Mouse (Mus musculus): ENCODE measurements at regions not wholly inside any gene's neighbourhood (a gene's known extent, or its start where the extent isn't known, plus 50 kb on each side); places are given as distances from the start of the nearest gene placed in this dataset.

DNA sequence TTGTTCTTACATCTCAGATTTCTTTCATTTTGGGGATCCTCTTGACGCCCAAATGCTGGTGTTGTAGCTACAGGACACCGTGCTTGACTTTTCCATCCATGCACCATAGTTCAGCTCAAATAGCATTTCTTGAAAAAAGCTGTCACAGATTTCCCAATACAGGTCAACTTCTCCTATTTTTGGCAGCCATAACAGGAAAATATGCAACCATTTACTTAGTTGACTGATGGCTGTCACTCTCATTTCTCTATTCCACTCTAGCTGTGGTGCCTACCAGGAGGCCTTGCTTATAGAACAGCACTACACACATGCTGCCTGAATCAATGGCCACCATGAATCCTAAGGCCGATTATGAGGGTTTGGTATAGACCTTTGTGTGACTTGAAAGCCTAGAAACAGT is 165.5 kb downstream of the Lmo4 start:
- Histone ChIP-seq H3K36me3 (ENCODE audit: control insufficient read depth, insufficient read depth) (no peaks in the 10 kb centered on the region), H3K4me1 (replicated peaks; ENCODE audit: control insufficient read depth, insufficient read depth, low read length) (no peaks in the 10 kb centered on the region), H3K4me2 (ENCODE audit: low read length) (no peak overlapping the region), H3K9ac (replicated peaks; ENCODE audit: low read depth, low read length) (no peak overlapping the region), H3K4me3 (replicated peaks; ENCODE audit: low read length) (no peak overlapping the region), H3K27ac (ENCODE audit: low read length) (no peak overlapping the region), H3K9me3 (ENCODE audit: control insufficient read depth, low read length) (no peaks in the 10 kb centered on the region), H3K27me3 (replicated peaks; ENCODE audit: control insufficient read depth, insufficient read depth, low read length) (no peaks in the 10 kb centered on the region)
- WGBS: 91% methylated on average over 3 of the region's 3 CpGs
- ATAC-seq: no peak

GRCm38 (mm10) chr3:144029611-144030010 is 175.4 kb downstream of the Lmo4 start:
- H3K4me3 ChIP-seq (replicated peaks; ENCODE audit: low read length): no peak overlapping the region
- H3K27me3 ChIP-seq (replicated peaks; ENCODE audit: control insufficient read depth, insufficient read depth, low read length): no peaks in the 10 kb centered on the region
- ATAC-seq: no peak
- no peaks in the 10 kb centered on the region for H3K9me3 ChIP-seq (ENCODE audit: control insufficient read depth, low read length)
- WGBS: 95% methylated on average over 1 of the region's 1 CpGs
- H3K4me2 ChIP-seq (ENCODE audit: low read length): no peak overlapping the region
- no peaks in the 10 kb centered on the region for H3K4me1 ChIP-seq (replicated peaks; ENCODE audit: control insufficient read depth, insufficient read depth, low read length)
- no peaks in the 10 kb centered on the region for H3K36me3 ChIP-seq (ENCODE audit: control insufficient read depth, insufficient read depth)
- H3K9ac ChIP-seq (replicated peaks; ENCODE audit: low read depth, low read length): no peak overlapping the region
- H3K27ac ChIP-seq (ENCODE audit: low read length): no peak overlapping the region

DNA sequence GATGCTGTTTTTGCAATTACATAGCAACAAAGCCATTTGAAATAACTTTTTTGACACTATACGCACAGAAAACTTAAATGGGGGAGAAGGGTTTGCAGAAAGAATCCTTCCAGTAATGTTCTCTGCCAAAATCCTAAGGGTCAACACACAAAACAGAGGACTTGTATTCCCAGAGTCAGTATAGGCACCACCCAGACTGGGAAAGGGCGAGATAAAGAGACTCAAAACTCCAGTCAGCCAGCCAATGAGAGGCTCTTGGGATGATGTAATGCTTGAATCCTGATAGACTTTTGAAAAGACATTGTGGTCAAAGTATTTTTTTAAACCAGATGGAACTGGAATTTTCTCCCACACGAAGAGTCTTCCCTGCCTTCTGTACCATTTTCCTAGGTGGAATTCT is 175.9 kb downstream of the Lmo4 start:
- Histone ChIP-seq H3K9ac (replicated peaks; ENCODE audit: low read depth, low read length) (no peak overlapping the region), H3K36me3 (ENCODE audit: control insufficient read depth, insufficient read depth) (no peaks in the 10 kb centered on the region), H3K4me3 (replicated peaks; ENCODE audit: low read length) (no peak overlapping the region), H3K4me2 (ENCODE audit: low read length) (no peak overlapping the region), H3K9me3 (ENCODE audit: control insufficient read depth, low read length) (no peaks in the 10 kb centered on the region), H3K27ac (ENCODE audit: low read length) (no peak overlapping the region), H3K27me3 (replicated peaks; ENCODE audit: control insufficient read depth, insufficient read depth, low read length) (no peaks in the 10 kb centered on the region), H3K4me1 (replicated peaks; ENCODE audit: control insufficient read depth, insufficient read depth, low read length) (no peaks in the 10 kb centered on the region)
- 75% methylated on average over 3 of the region's 3 CpGs for WGBS
- no peak for ATAC-seq

GRCm38 (mm10) chr3:144027134-144027980 is 177.7 kb downstream of the Lmo4 start:
- ATAC-seq: no peak
- Histone ChIP-seq H3K9me3 (ENCODE audit: control insufficient read depth, low read length) (no peaks in the 10 kb centered on the region), H3K4me3 (replicated peaks; ENCODE audit: low read length) (no peak overlapping the region), H3K27ac (ENCODE audit: low read length) (no peak overlapping the region), H3K27me3 (replicated peaks; ENCODE audit: control insufficient read depth, insufficient read depth, low read length) (no peaks in the 10 kb centered on the region), H3K9ac (replicated peaks; ENCODE audit: low read depth, low read length) (no peak overlapping the region), H3K36me3 (ENCODE audit: control insufficient read depth, insufficient read depth) (no peaks in the 10 kb centered on the region), H3K4me2 (ENCODE audit: low read length) (no peak overlapping the region), H3K4me1 (replicated peaks; ENCODE audit: control insufficient read depth, insufficient read depth, low read length) (no peaks in the 10 kb centered on the region)
- 93% methylated on average over 6 of the region's 6 CpGs for WGBS

- WGBS: 84% methylated on average over 14 of the region's 14 CpGs
Observed at GRCm38 (mm10) chr3:144025451-144026125, 179.4 kb downstream of the Lmo4 start.

DNA sequence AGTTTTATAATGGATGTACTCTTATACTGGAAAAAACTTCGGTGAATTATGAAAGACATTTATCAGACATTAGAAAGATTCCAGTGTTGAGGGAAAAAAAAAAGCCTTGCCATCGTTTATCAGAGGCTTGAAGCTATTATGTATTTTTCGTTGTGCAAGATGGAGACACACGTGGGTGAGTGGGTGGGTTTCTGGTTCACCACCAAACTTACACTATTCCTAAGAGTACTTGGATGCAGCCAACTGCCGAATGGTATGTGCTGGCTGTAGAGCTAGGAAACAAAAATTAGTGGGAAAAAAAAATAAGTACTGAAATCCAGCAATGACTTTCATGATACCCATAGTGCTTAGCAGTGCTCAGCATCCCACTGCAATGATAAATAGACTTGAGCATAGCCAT is 180.8 kb downstream of the Lmo4 start:
- no peak overlapping the region for H3K4me3 ChIP-seq (replicated peaks; ENCODE audit: low read length)
- no peaks in the 10 kb centered on the region for H3K27me3 ChIP-seq (replicated peaks; ENCODE audit: control insufficient read depth, insufficient read depth, low read length)
- no peak overlapping the region for H3K9ac ChIP-seq (replicated peaks; ENCODE audit: low read depth, low read length)
- no peak for ATAC-seq
- WGBS: 91% methylated on average over 5 of the region's 5 CpGs
- H3K9me3 ChIP-seq (ENCODE audit: control insufficient read depth, low read length): no peaks in the 10 kb centered on the region
- H3K27ac ChIP-seq (ENCODE audit: low read length): no peak overlapping the region
- no peak overlapping the region for H3K4me2 ChIP-seq (ENCODE audit: low read length)
- no peaks in the 10 kb centered on the region for H3K36me3 ChIP-seq (ENCODE audit: control insufficient read depth, insufficient read depth)
- H3K4me1 ChIP-seq (replicated peaks; ENCODE audit: control insufficient read depth, insufficient read depth, low read length): no peaks in the 10 kb centered on the region

More at GRCm38 (mm10) chr3:144025451-144026125, 179.4 kb downstream of the Lmo4 start:
- Histone ChIP-seq H3K4me1 (replicated peaks; ENCODE audit: control insufficient read depth, insufficient read depth, low read length) (no peaks in the 10 kb centered on the region), H3K27me3 (replicated peaks; ENCODE audit: control insufficient read depth, insufficient read depth, low read length) (no peaks in the 10 kb centered on the region), H3K4me2 (ENCODE audit: low read length) (no peak overlapping the region), H3K9ac (replicated peaks; ENCODE audit: low read depth, low read length) (no peak overlapping the region), H3K4me3 (replicated peaks; ENCODE audit: low read length) (no peak overlapping the region), H3K27ac (ENCODE audit: low read length) (no peak overlapping the region), H3K9me3 (ENCODE audit: control insufficient read depth, low read length) (no peaks in the 10 kb centered on the region), H3K36me3 (ENCODE audit: control insufficient read depth, insufficient read depth) (no peaks in the 10 kb centered on the region)
- ATAC-seq: no peak

- H3K9ac ChIP-seq (replicated peaks; ENCODE audit: low read depth, low read length): no peak overlapping the region
- H3K27me3 ChIP-seq (replicated peaks; ENCODE audit: control insufficient read depth, insufficient read depth, low read length): no peaks in the 10 kb centered on the region
- H3K4me1 ChIP-seq (replicated peaks; ENCODE audit: control insufficient read depth, insufficient read depth, low read length): no peaks in the 10 kb centered on the region
- no peak overlapping the region for H3K27ac ChIP-seq (ENCODE audit: low read length)
- H3K9me3 ChIP-seq (ENCODE audit: control insufficient read depth, low read length): no peaks in the 10 kb centered on the region
- no peak for ATAC-seq
- H3K36me3 ChIP-seq (ENCODE audit: control insufficient read depth, insufficient read depth): no peaks in the 10 kb centered on the region
- H3K4me3 ChIP-seq (replicated peaks; ENCODE audit: low read length): no peak overlapping the region
- 70% methylated on average over 3 of the region's 3 CpGs for WGBS
- no peak overlapping the region for H3K4me2 ChIP-seq (ENCODE audit: low read length)
Observed at GRCm38 (mm10) chr3:144023058-144023457, 182.0 kb downstream of the Lmo4 start.

- no peak for ATAC-seq
- no peaks in the 10 kb centered on the region for H3K27me3 ChIP-seq (replicated peaks; ENCODE audit: control insufficient read depth, insufficient read depth, low read length)
- WGBS: 90% methylated on average over 5 of the region's 5 CpGs
- H3K36me3 ChIP-seq (ENCODE audit: control insufficient read depth, insufficient read depth): no peaks in the 10 kb centered on the region
- H3K9ac ChIP-seq (replicated peaks; ENCODE audit: low read depth, low read length): no peak overlapping the region
- H3K9me3 ChIP-seq (ENCODE audit: control insufficient read depth, low read length): no peaks in the 10 kb centered on the region
- no peak overlapping the region for H3K4me2 ChIP-seq (ENCODE audit: low read length)
- H3K27ac ChIP-seq (ENCODE audit: low read length): no peak overlapping the region
- H3K4me1 ChIP-seq (replicated peaks; ENCODE audit: control insufficient read depth, insufficient read depth, low read length): no peaks in the 10 kb centered on the region
- no peak overlapping the region for H3K4me3 ChIP-seq (replicated peaks; ENCODE audit: low read length)
Observed at GRCm38 (mm10) chr3:144021969-144022368, 183.1 kb downstream of the Lmo4 start.

DNA sequence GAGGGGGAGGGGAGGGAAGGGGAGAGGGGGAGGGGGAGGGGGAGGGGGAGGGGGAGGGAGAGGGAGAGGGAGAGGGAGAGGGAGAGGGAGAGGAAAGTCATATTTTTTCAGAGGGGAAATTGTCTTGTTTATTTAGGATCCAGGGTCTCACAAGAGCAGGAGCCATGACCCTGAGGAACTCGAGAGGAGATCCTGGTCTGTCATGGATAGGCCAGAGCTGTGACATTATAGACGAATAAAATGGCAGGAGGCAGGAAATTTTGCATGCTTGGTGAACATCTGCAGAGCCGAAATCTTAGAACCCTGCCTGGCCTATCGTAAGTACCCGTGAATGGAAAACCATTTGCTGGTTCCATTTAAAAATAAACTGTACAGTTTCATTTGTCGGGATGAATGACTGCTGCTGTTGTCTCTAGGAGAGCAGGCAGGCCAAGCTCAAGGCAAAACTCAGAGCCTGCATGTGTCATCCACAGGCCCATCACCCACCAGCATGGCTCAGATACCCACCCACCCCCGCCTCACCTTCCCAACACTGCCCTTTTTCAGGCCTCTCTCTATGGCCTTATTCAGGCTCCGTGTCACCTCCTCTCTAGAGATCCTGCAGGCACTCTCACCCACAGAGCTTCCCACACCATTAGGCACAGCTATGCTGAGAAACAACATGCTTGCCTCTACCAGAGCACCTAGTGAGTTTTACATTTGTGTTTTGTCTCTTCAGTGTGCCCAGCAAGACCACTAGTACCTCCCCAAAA is 184.7 kb downstream of the Lmo4 start:
- no peak overlapping the region for H3K27ac ChIP-seq (ENCODE audit: low read length)
- H3K4me3 ChIP-seq (replicated peaks; ENCODE audit: low read length): no peak overlapping the region
- no peaks in the 10 kb centered on the region for H3K27me3 ChIP-seq (replicated peaks; ENCODE audit: control insufficient read depth, insufficient read depth, low read length)
- no peaks in the 10 kb centered on the region for H3K4me1 ChIP-seq (replicated peaks; ENCODE audit: control insufficient read depth, insufficient read depth, low read length)
- no peak overlapping the region for H3K4me2 ChIP-seq (ENCODE audit: low read length)
- 77% methylated on average over 8 of the region's 8 CpGs for WGBS
- H3K9ac ChIP-seq (replicated peaks; ENCODE audit: low read depth, low read length): no peak overlapping the region
- ATAC-seq: no peak
- H3K36me3 ChIP-seq (ENCODE audit: control insufficient read depth, insufficient read depth): no peaks in the 10 kb centered on the region
- H3K9me3 ChIP-seq (ENCODE audit: control insufficient read depth, low read length): no peaks in the 10 kb centered on the region

All from forebrain, embryonic 16.5 days (tissue).